Mouse (Mus musculus) kidney, adult 2 months (tissue): ENCODE results near the gene I0C0044D17Rik. TPM values are rescaled to one million over a fixed set of nuclear protein-coding genes. Genes with fewer than 3 reads are reported as not detected.
"Not testable (repeated sequence)": the region's sequence is repeated elsewhere in the genome, so short reads cannot be mapped to it uniquely, and the experiment has no call there.

ENCODE experiments used
- DNase-seq: peaks from one replicate; pipeline ENCODE4 v3.0.0; 2021
- H3K27ac ChIP-seq: fragments of 200-500 bp; 2 replicates; pipeline ENCODE4 v1.5.1; 2012; ENCODE audit warnings: low read depth, low read length, control low read depth, inconsistent platforms; ENCODE audit not compliant: insufficient read depth
- H3K27me3 ChIP-seq: fragments of 200-500 bp; replicated peaks from 2 replicates; pipeline ENCODE4 v1.6.1; 2012; ENCODE audit warnings: mild to moderate bottlenecking, moderate library complexity, low read length, inconsistent platforms; ENCODE audit not compliant: control insufficient read depth, insufficient read depth
- H3K36me3 ChIP-seq: fragments of 200-500 bp; 2 replicates; pipeline ENCODE4 v1.6.1; 2012; ENCODE audit warnings: mild to moderate bottlenecking, moderate library complexity, low read length, inconsistent platforms; ENCODE audit not compliant: control insufficient read depth, insufficient read depth
- H3K4me1 ChIP-seq: fragments of 200-500 bp; 2 replicates; pipeline ENCODE4 v1.6.1; 2011; ENCODE audit warnings: low read length; ENCODE audit not compliant: control insufficient read depth, insufficient read depth
- H3K4me3 ChIP-seq: fragments of 200-500 bp; 2 replicates; pipeline ENCODE4 v1.5.1; 2011; ENCODE audit warnings: mild to moderate bottlenecking, low read depth, low read length, control low read depth; ENCODE audit not compliant: insufficient read depth
- CTCF ChIP-seq: fragments of 200-500 bp; conservative IDR thresholded peaks from 2 replicates; pipeline ENCODE4 v1.5.1; 2011; ENCODE audit warnings: low read depth, mild to moderate bottlenecking, control low read depth, low read length, moderate library complexity, mixed read lengths; ENCODE audit not compliant: insufficient read depth, insufficient read length
- POLR2A ChIP-seq: fragments of 200-500 bp; IDR thresholded peaks from one replicate; pipeline ENCODE4 v1.6.1; 2011; ENCODE audit warnings: low read depth, low read length, control low read depth
- WGBS: fragments of 180-500 bp; shearing (Covaris S2); methylation state at CpG from one replicate; pipeline ENCODE4 v1.1.7; 2018; 5-methylcytosine and 5-hydroxymethylcytosine counted together
- polyA plus RNA-seq: library from polyadenylated mRNA; depleted of rRNA; stranded (reverse); fragments of >200 nt; gene quantifications from 2 replicates; pipeline ENCODE4 v1.2.3, GENCODE M21; 2012; rRNA removed

I0C0044D17Rik gene
- polyA plus RNA-seq, result not detected in 2 replicates

- H3K4me1 ChIP-seq, H3K27ac ChIP-seq, H3K27me3 ChIP-seq, H3K36me3 ChIP-seq, H3K4me3 ChIP-seq, DNase-seq: not testable (repeated sequence)
- 98% methylated on average over 1 of the region's 1 CpGs for WGBS
Observed at GRCm38 (mm10) chr4:98823740-98824139, at the start of gene I0C0044D17Rik. TSS of gene I0C0044D17Rik (minus strand) at chr4:98823840.

- Histone ChIP-seq H3K27ac (no peak overlapping the region), H3K4me1 (no peaks in the 10 kb centered on the region), H3K4me3 (no peak overlapping the region), H3K27me3 (no peaks in the 10 kb centered on the region), H3K36me3 (no peaks in the 10 kb centered on the region)
- DNase-seq, result no peak
- WGBS, result 82% methylated on average over 14 of the region's 14 CpGs
- no peak for TF ChIP-seq CTCF
- TF ChIP-seq POLR2A, result no peak
Observed at GRCm38 (mm10) chr4:98865386-98866237, 42.0 kb upstream of the I0C0044D17Rik start.

- no peaks in the 10 kb centered on the region for H3K36me3 ChIP-seq
- H3K4me3 ChIP-seq, result no peak overlapping the region
- 72% methylated on average over 3 of the region's 3 CpGs for WGBS
- H3K4me1 ChIP-seq, result no peaks in the 10 kb centered on the region
- no peak for DNase-seq
- no peak overlapping the region for H3K27ac ChIP-seq
- no peaks in the 10 kb centered on the region for H3K27me3 ChIP-seq
- TF ChIP-seq POLR2A, result no peak
- no peak for TF ChIP-seq CTCF
Observed at GRCm38 (mm10) chr4:98864546-98864945, 40.9 kb upstream of the I0C0044D17Rik start.

- WGBS, result 22% methylated on average over 1 of the region's 2 CpGs
- TF ChIP-seq POLR2A, result no peak
- no peak for TF ChIP-seq CTCF
- H3K4me3 ChIP-seq, result no peak overlapping the region
- peak overlapping the region; percentile 9; the same call in 1 of the 2 replicates for H3K27ac ChIP-seq
- H3K27me3 ChIP-seq, result no peaks in the 10 kb centered on the region
- DNase-seq, result no peak
- H3K4me1 ChIP-seq, result no peaks in the 10 kb centered on the region
- H3K36me3 ChIP-seq, result no peaks in the 10 kb centered on the region
Observed at GRCm38 (mm10) chr4:98864094-98864493, 40.5 kb upstream of the I0C0044D17Rik start.

- H3K4me3 ChIP-seq, result no peak overlapping the region
Observed at GRCm38 (mm10) chr4:98863451-98863850, 39.8 kb upstream of the I0C0044D17Rik start.

GRCm38 (mm10) chr4:98858151-98858855 is 34.7 kb upstream of the I0C0044D17Rik start:
- 75% methylated on average over 4 of the region's 4 CpGs for WGBS
- TF ChIP-seq CTCF, result no peak
- no peak for TF ChIP-seq POLR2A
- Histone ChIP-seq H3K27me3 (no peaks in the 10 kb centered on the region), H3K4me1 (no peaks in the 10 kb centered on the region), H3K27ac (no peak overlapping the region), H3K36me3 (no peaks in the 10 kb centered on the region), H3K4me3 (no peak overlapping the region)
- no peak for DNase-seq

More at GRCm38 (mm10) chr4:98863451-98863850, 39.8 kb upstream of the I0C0044D17Rik start:
- 92% methylated on average over 2 of the region's 2 CpGs for WGBS
- no peaks in the 10 kb centered on the region for H3K27me3 ChIP-seq
- DNase-seq, result no peak
- no peaks in the 10 kb centered on the region for H3K36me3 ChIP-seq
- no peak for TF ChIP-seq POLR2A
- TF ChIP-seq CTCF, result no peak
- no peak overlapping the region for H3K27ac ChIP-seq
- no peaks in the 10 kb centered on the region for H3K4me1 ChIP-seq

- 66% methylated on average over 11 of the region's 11 CpGs for WGBS
- no peaks in the 10 kb centered on the region for H3K36me3 ChIP-seq
- TF ChIP-seq CTCF (no peak), POLR2A (no peak)
Observed at GRCm38 (mm10) chr4:98857037-98857648, 33.5 kb upstream of the I0C0044D17Rik start.

More at GRCm38 (mm10) chr4:98857037-98857648, 33.5 kb upstream of the I0C0044D17Rik start:
- no peaks in the 10 kb centered on the region for H3K27me3 ChIP-seq
- no peaks in the 10 kb centered on the region for H3K4me1 ChIP-seq
- DNase-seq, result no peak
- H3K4me3 ChIP-seq, result no peak overlapping the region
- no peak overlapping the region for H3K27ac ChIP-seq
